Mouse (Mus musculus) C2C12 (cell line): ENCODE results near the gene Xpnpep1. TPM values are rescaled to one million over a fixed set of nuclear protein-coding genes. Genes with fewer than 3 reads are reported as not detected.

Source experiments
- H3K27me3 ChIP-seq: one replicate; pipeline ENCODE4 v1.6.1; 2011; ENCODE audit not compliant: control insufficient read depth, insufficient read depth, insufficient read length
- H3K36me3 ChIP-seq: one replicate; pipeline ENCODE4 v1.6.1; 2011; ENCODE audit not compliant: control insufficient read depth, insufficient read depth
- H3K4me3 ChIP-seq: one replicate; pipeline ENCODE4 v1.5.1; 2011; ENCODE audit warnings: mild to moderate bottlenecking, control low read depth; ENCODE audit not compliant: poor library complexity, insufficient read depth, severe bottlenecking
- H3K79me2 ChIP-seq: one replicate; pipeline ENCODE4 v1.6.1; 2011; ENCODE audit not compliant: control insufficient read depth, insufficient read depth
- H3K79me3 ChIP-seq: one replicate; pipeline ENCODE4 v1.6.1; 2011; ENCODE audit warnings: low read depth, control low read depth
- H3ac ChIP-seq: one replicate; pipeline ENCODE3; 2011; ENCODE audit warnings: low read depth; ENCODE audit not compliant: control insufficient read depth, insufficient read length
- CEBPB ChIP-seq: IDR thresholded peaks from one replicate; pipeline ENCODE4 v1.6.1; 2011; ENCODE audit warnings: low read depth, mild to moderate bottlenecking, control low read depth, moderate library complexity
- CTCF ChIP-seq: IDR thresholded peaks from one replicate; pipeline ENCODE4 v1.5.1; 2011; ENCODE audit not compliant: control insufficient read depth, insufficient read depth, insufficient read length
- FOSL1 ChIP-seq: IDR thresholded peaks from one replicate; pipeline ENCODE4 v1.8.0; 2011; ENCODE audit warnings: mild to moderate bottlenecking, low read length; ENCODE audit not compliant: poor library complexity, insufficient read depth, severe bottlenecking
- MAX ChIP-seq: IDR thresholded peaks from one replicate; pipeline ENCODE4 v1.6.1; 2011; ENCODE audit warnings: mild to moderate bottlenecking, control low read depth
- MYOD1 ChIP-seq: IDR thresholded peaks from one replicate; pipeline ENCODE4 v1.6.1; 2011; ENCODE audit warnings: low read depth; ENCODE audit not compliant: control insufficient read depth, insufficient read length
- MYOG ChIP-seq: IDR thresholded peaks from one replicate; pipeline ENCODE4 v1.6.1; 2011; ENCODE audit not compliant: control insufficient read depth, insufficient read length; ENCODE audit errors: extremely low read depth
- USF1 ChIP-seq: IDR thresholded peaks from one replicate; pipeline ENCODE4 v1.6.1; 2011; ENCODE audit warnings: low read depth, mild to moderate bottlenecking, control low read depth, moderate library complexity
- polyA plus RNA-seq: library from polyadenylated mRNA; unstranded; fragments of >200 nt; fragmentation: generic; extraction: Trizol; gene quantifications from one replicate; pipeline ENCODE4 v1.2.1, GENCODE M21; 2012; ENCODE audit warnings: missing spikeins

Xpnpep1 gene
- polyA plus RNA-seq, 1 experiment: 132 TPM

GRCm38 (mm10) chr19:53081339-53081738 is 41.3 kb upstream of the Xpnpep1 start:
- peaks cover 1% of the 10 kb centered on the region for H3K27me3 ChIP-seq
- TF ChIP-seq MYOD1: no peak
- no peak for TF ChIP-seq MAX
- no peak for TF ChIP-seq USF1
- TF ChIP-seq MYOG: no peak
- no peak for TF ChIP-seq CEBPB
- TF ChIP-seq CTCF: no peak
- TF ChIP-seq FOSL1: no peak
- no peaks in the 10 kb centered on the region for H3K79me3 ChIP-seq
- no peak overlapping the region for H3ac ChIP-seq
- H3K36me3 ChIP-seq: no peaks in the 10 kb centered on the region
- no peaks in the 10 kb centered on the region for H3K79me2 ChIP-seq
- H3K4me3 ChIP-seq: no peak overlapping the region

DNA sequence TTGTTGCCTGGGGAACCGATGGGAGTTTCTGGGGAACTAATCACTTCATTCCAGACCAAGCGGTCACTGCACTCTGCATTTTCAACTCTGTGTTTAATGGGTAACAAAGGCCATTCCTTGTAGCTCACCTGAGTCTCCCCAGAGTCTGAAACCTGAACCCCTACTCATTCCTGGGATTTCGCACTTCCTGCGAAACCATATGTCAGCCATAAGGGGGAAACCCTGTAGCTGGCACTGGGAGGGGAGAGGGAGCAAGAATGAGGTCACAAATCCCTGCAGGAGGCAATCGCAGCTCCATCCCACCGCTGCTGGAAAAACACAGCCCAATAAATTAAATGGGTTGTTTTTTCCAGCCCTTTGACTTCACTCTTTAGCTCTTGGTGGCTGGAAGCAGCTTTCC is 40.9 kb upstream of the Xpnpep1 start:
- H3K79me3 ChIP-seq: no peaks in the 10 kb centered on the region
- H3ac ChIP-seq: no peak overlapping the region
- H3K4me3 ChIP-seq: no peak overlapping the region
- no peaks in the 10 kb centered on the region for H3K79me2 ChIP-seq
- H3K27me3 ChIP-seq: peaks cover 4% of the 10 kb centered on the region
- H3K36me3 ChIP-seq: no peaks in the 10 kb centered on the region
- no peak for TF ChIP-seq MYOG
- no peak for TF ChIP-seq CTCF
- TF ChIP-seq USF1: no peak
- TF ChIP-seq MYOD1: no peak
- TF ChIP-seq CEBPB: no peak
- no peak for TF ChIP-seq MAX
- TF ChIP-seq FOSL1: no peak

- no peak overlapping the region for H3K4me3 ChIP-seq
- H3K36me3 ChIP-seq: no peaks in the 10 kb centered on the region
- H3ac ChIP-seq: no peak overlapping the region
- peaks cover 4% of the 10 kb centered on the region for H3K27me3 ChIP-seq
- no peaks in the 10 kb centered on the region for H3K79me3 ChIP-seq
- H3K79me2 ChIP-seq: no peaks in the 10 kb centered on the region
- TF ChIP-seq CTCF (no peak), MAX (no peak), MYOG (no peak), USF1 (no peak), FOSL1 (no peak), CEBPB (no peak), MYOD1 (no peak)
Observed at GRCm38 (mm10) chr19:53080487-53080886, 40.5 kb upstream of the Xpnpep1 start.

GRCm38 (mm10) chr19:53080026-53080425 is 40.0 kb upstream of the Xpnpep1 start:
- H3K79me3 ChIP-seq: no peaks in the 10 kb centered on the region
- no peaks in the 10 kb centered on the region for H3K79me2 ChIP-seq
- no peak overlapping the region for H3ac ChIP-seq
- H3K36me3 ChIP-seq: no peaks in the 10 kb centered on the region
- no peak overlapping the region for H3K4me3 ChIP-seq
- TF ChIP-seq MAX (no peak), CEBPB (no peak), CTCF (no peak), MYOG (no peak), FOSL1 (no peak)
- H3K27me3 ChIP-seq: peaks cover 4% of the 10 kb centered on the region

- Histone ChIP-seq H3K27me3 (peaks cover 4% of the 10 kb centered on the region), H3K4me3 (no peak overlapping the region), H3K79me3 (no peaks in the 10 kb centered on the region), H3ac (no peak overlapping the region), H3K36me3 (no peaks in the 10 kb centered on the region), H3K79me2 (no peaks in the 10 kb centered on the region)
- TF ChIP-seq USF1: no peak
- no peak for TF ChIP-seq FOSL1
- no peak for TF ChIP-seq CEBPB
- no peak for TF ChIP-seq MYOG
- TF ChIP-seq CTCF: no peak
- TF ChIP-seq MYOD1: no peak
- TF ChIP-seq MAX: no peak
Observed at GRCm38 (mm10) chr19:53078271-53079085, 38.5 kb upstream of the Xpnpep1 start.

GRCm38 (mm10) chr19:53077278-53077677 is 37.3 kb upstream of the Xpnpep1 start:
- no peaks in the 10 kb centered on the region for H3K36me3 ChIP-seq

More at GRCm38 (mm10) chr19:53077278-53077677, 37.3 kb upstream of the Xpnpep1 start:
- TF ChIP-seq MYOD1 (no peak), MAX (no peak), CTCF (no peak), USF1 (no peak), CEBPB (no peak), FOSL1 (no peak), MYOG (no peak)
- Histone ChIP-seq H3K79me2 (no peaks in the 10 kb centered on the region), H3K4me3 (no peak overlapping the region), H3K27me3 (peaks cover 4% of the 10 kb centered on the region), H3K79me3 (no peaks in the 10 kb centered on the region), H3ac (no peak overlapping the region)
